Mouse (Mus musculus) forebrain, embryonic 10.5 days (tissue): ENCODE data around the gene Creg2. TPM values are rescaled to one million over a fixed set of nuclear protein-coding genes. Genes with fewer than 3 reads are reported as not detected.

Experiments used
- DNase-seq: peaks from one replicate; pipeline ENCODE4 v3.0.0-alpha.2; 2017; ENCODE audit warnings: low spot score; ENCODE audit errors: extremely low spot score
- H3K27ac ChIP-seq: fragments of 300-500 bp; sonication (generic); 2 replicates; pipeline ENCODE4 v1.5.1; 2016; ENCODE audit warnings: mild to moderate bottlenecking
- H3K27me3 ChIP-seq: fragments of 300-500 bp; sonication (generic); 2 replicates; pipeline ENCODE4 v1.6.1; 2016; ENCODE audit warnings: mild to moderate bottlenecking; ENCODE audit not compliant: poor library complexity, severe bottlenecking
- H3K36me3 ChIP-seq: fragments of 300-500 bp; sonication (generic); replicated peaks from 2 replicates; pipeline ENCODE4 v1.6.1; 2016; ENCODE audit warnings: mild to moderate bottlenecking, moderate library complexity
- H3K4me1 ChIP-seq: fragments of 300-500 bp; sonication (generic); 2 replicates; pipeline ENCODE4 v1.6.1; 2016
- H3K4me3 ChIP-seq: fragments of 300-500 bp; sonication (generic); 2 replicates; pipeline ENCODE4 v1.5.1; 2016; ENCODE audit warnings: mild to moderate bottlenecking, moderate library complexity
- H3K9me3 ChIP-seq: fragments of 300-500 bp; sonication (generic); 2 replicates; pipeline ENCODE4 v1.6.1; 2016; ENCODE audit warnings: mild to moderate bottlenecking, moderate library complexity
- WGBS: fragments of 180-500 bp; shearing (Covaris S2); methylation state at CpG from one replicate; pipeline ENCODE4 v1.1.7; 2016; 5-methylcytosine and 5-hydroxymethylcytosine counted together
- polyA plus RNA-seq: library from polyadenylated mRNA; unstranded; fragments of >200 nt; fragmentation: Nextera tagmentation; extraction: Ambion mirVana; gene quantifications from 2 replicates; pipeline ENCODE4 v1.2.1, GENCODE M21; 2016

The Creg2 gene
- polyA plus RNA-seq, 1 experiment from 2014 or later = 0.05 TPM

- no peak for DNase-seq
- H3K4me3 ChIP-seq = no peak overlapping the region
- no peaks in the 10 kb centered on the region for H3K9me3 ChIP-seq
- no peak overlapping the region for H3K27ac ChIP-seq
- no peaks in the 10 kb centered on the region for H3K36me3 ChIP-seq
- H3K4me1 ChIP-seq = peaks cover 24% of the 10 kb centered on the region
- H3K27me3 ChIP-seq = peaks cover 58% of the 10 kb centered on the region
- 78% methylated on average over 7 of the region's 7 CpGs for WGBS
These were observed 2.7 kb downstream of the Creg2 start for GRCm38 (mm10) chr1:39648584-39648983.

GRCm38 (mm10) chr1:39645905-39646759 is 5.1 kb downstream of the Creg2 start:
- H3K36me3 ChIP-seq = no peaks in the 10 kb centered on the region
- H3K4me1 ChIP-seq = peaks cover 23% of the 10 kb centered on the region
- no peak overlapping the region for H3K27ac ChIP-seq
- no peaks in the 10 kb centered on the region; the same call in 1 of the 2 replicates for H3K9me3 ChIP-seq
- WGBS = 49% methylated on average over 8 of the region's 8 CpGs
- no peak for DNase-seq
- peaks cover 42% of the 10 kb centered on the region for H3K27me3 ChIP-seq
- H3K4me3 ChIP-seq = no peak overlapping the region

- H3K4me1 ChIP-seq = peaks cover 7% of the 10 kb centered on the region
- WGBS = 76% methylated on average over 1 of the region's 1 CpGs
- no peaks in the 10 kb centered on the region for H3K36me3 ChIP-seq
- H3K27me3 ChIP-seq = peaks cover 24% of the 10 kb centered on the region
- H3K9me3 ChIP-seq = no peaks in the 10 kb centered on the region; the same call in 1 of the 2 replicates
- no peak for DNase-seq
- no peak overlapping the region for H3K27ac ChIP-seq
- H3K4me3 ChIP-seq = no peak overlapping the region
These were observed 6.9 kb downstream of the Creg2 start for GRCm38 (mm10) chr1:39644333-39644732.

GRCm38 (mm10) chr1:39641667-39642066 is 9.6 kb downstream of the Creg2 start:
- no peak overlapping the region for H3K4me3 ChIP-seq
- H3K4me1 ChIP-seq = peaks cover 14% of the 10 kb centered on the region
- no peaks in the 10 kb centered on the region for H3K27me3 ChIP-seq
- no peak overlapping the region for H3K27ac ChIP-seq
- WGBS = 90% methylated on average over 7 of the region's 7 CpGs
- H3K9me3 ChIP-seq = no peaks in the 10 kb centered on the region; the same call in 1 of the 2 replicates
- H3K36me3 ChIP-seq = no peaks in the 10 kb centered on the region
- DNase-seq = no peak

- DNase-seq = no peak
- 60% methylated on average over 8 of the region's 8 CpGs for WGBS
- H3K27me3 ChIP-seq = no peaks in the 10 kb centered on the region; the same call in 1 of the 2 replicates
- H3K9me3 ChIP-seq = no peaks in the 10 kb centered on the region; the same call in 1 of the 2 replicates
- no peaks in the 10 kb centered on the region for H3K36me3 ChIP-seq
- H3K27ac ChIP-seq = no peak overlapping the region
- no peak overlapping the region for H3K4me3 ChIP-seq
- H3K4me1 ChIP-seq = peaks cover 14% of the 10 kb centered on the region
These were observed 14.1 kb downstream of the Creg2 start for GRCm38 (mm10) chr1:39637139-39637538.

- peak; percentile 39 for DNase-seq
- Histone ChIP-seq H3K27me3 (no peaks in the 10 kb centered on the region; the same call in 1 of the 2 replicates), H3K27ac (peak overlapping the region; percentile 53; the same call in 1 of the 2 replicates), H3K4me3 (no peak overlapping the region), H3K36me3 (no peaks in the 10 kb centered on the region), H3K4me1 (peaks cover 14% of the 10 kb centered on the region), H3K9me3 (no peaks in the 10 kb centered on the region; the same call in 1 of the 2 replicates)
- 5% methylated on average over 5 of the region's 5 CpGs for WGBS
These were observed 14.6 kb downstream of the Creg2 start for GRCm38 (mm10) chr1:39636660-39637059.

- Histone ChIP-seq H3K4me1 (peaks cover 14% of the 10 kb centered on the region), H3K27ac (peak overlapping the region; percentile 53), H3K36me3 (no peaks in the 10 kb centered on the region), H3K9me3 (no peaks in the 10 kb centered on the region), H3K4me3 (no peak overlapping the region), H3K27me3 (no peaks in the 10 kb centered on the region; the same call in 1 of the 2 replicates)
- DNase-seq = no peak
- WGBS = 22% methylated on average over 5 of the region's 5 CpGs
These were observed 15.1 kb downstream of the Creg2 start for GRCm38 (mm10) chr1:39636196-39636595.

GRCm38 (mm10) chr1:39628606-39629005 is 22.7 kb downstream of the Creg2 start:
- H3K27me3 ChIP-seq = no peaks in the 10 kb centered on the region
- no peaks in the 10 kb centered on the region for H3K36me3 ChIP-seq
- H3K4me1 ChIP-seq = no peaks in the 10 kb centered on the region
- no peak overlapping the region for H3K4me3 ChIP-seq
- no peak overlapping the region for H3K27ac ChIP-seq
- no peak for DNase-seq
- 90% methylated on average over 9 of the region's 9 CpGs for WGBS
- no peaks in the 10 kb centered on the region for H3K9me3 ChIP-seq

- 80% methylated on average over 3 of the region's 3 CpGs for WGBS
- Histone ChIP-seq H3K4me3 (no peak overlapping the region), H3K4me1 (peaks cover 7% of the 10 kb centered on the region; the same call in 1 of the 2 replicates), H3K36me3 (no peaks in the 10 kb centered on the region), H3K27ac (no peak overlapping the region), H3K27me3 (no peaks in the 10 kb centered on the region), H3K9me3 (no peaks in the 10 kb centered on the region)
- DNase-seq = no peak
These were observed 25.8 kb downstream of the Creg2 start for GRCm38 (mm10) chr1:39625491-39625890.

GRCm38 (mm10) chr1:39623729-39624128 is 27.5 kb downstream of the Creg2 start:
- H3K36me3 ChIP-seq = no peaks in the 10 kb centered on the region
- H3K4me3 ChIP-seq = no peak overlapping the region
- WGBS = 55% methylated on average over 1 of the region's 1 CpGs
- H3K27ac ChIP-seq = no peak overlapping the region
- H3K4me1 ChIP-seq = peaks cover 7% of the 10 kb centered on the region
- H3K27me3 ChIP-seq = no peaks in the 10 kb centered on the region
- H3K9me3 ChIP-seq = no peaks in the 10 kb centered on the region
- no peak for DNase-seq

- Histone ChIP-seq H3K36me3 (no peaks in the 10 kb centered on the region), H3K4me3 (no peak overlapping the region), H3K4me1 (peaks cover 11% of the 10 kb centered on the region), H3K27ac (no peak overlapping the region), H3K27me3 (no peaks in the 10 kb centered on the region), H3K9me3 (no peaks in the 10 kb centered on the region)
- 92% methylated on average over 5 of the region's 5 CpGs for WGBS
- DNase-seq = no peak
These were observed 28.2 kb downstream of the Creg2 start for GRCm38 (mm10) chr1:39623106-39623505.

- Histone ChIP-seq H3K27me3 (no peaks in the 10 kb centered on the region), H3K36me3 (no peaks in the 10 kb centered on the region), H3K4me1 (peaks cover 19% of the 10 kb centered on the region), H3K4me3 (no peak overlapping the region), H3K27ac (no peak overlapping the region), H3K9me3 (no peaks in the 10 kb centered on the region)
- no peak for DNase-seq
- 55% methylated on average over 8 of the region's 8 CpGs for WGBS
These were observed 32.8 kb downstream of the Creg2 start for GRCm38 (mm10) chr1:39618524-39618923.

GRCm38 (mm10) chr1:39615526-39615925 is 35.7 kb downstream of the Creg2 start:
- no peaks in the 10 kb centered on the region for H3K27me3 ChIP-seq
- H3K4me3 ChIP-seq = no peak overlapping the region
- DNase-seq = no peak
- 75% methylated on average over 6 of the region's 6 CpGs for WGBS
- peaks cover 12% of the 10 kb centered on the region for H3K4me1 ChIP-seq
- H3K36me3 ChIP-seq = no peaks in the 10 kb centered on the region
- H3K27ac ChIP-seq = no peak overlapping the region
- no peaks in the 10 kb centered on the region for H3K9me3 ChIP-seq
